Mouse (Mus musculus) midbrain, postnatal 0 days (tissue): Measurements from ENCODE around the gene Gar1. TPM values are rescaled to one million over a fixed set of nuclear protein-coding genes. Genes with fewer than 3 reads are reported as not detected.

Experiments
- ATAC-seq: fragments of 200-750 bp; cut with Nextera tagmentation; 2 replicates; pipeline ENCODE4 v1.8.0; 2017; ENCODE audit warnings: moderate number of reproducible peaks, mild to moderate bottlenecking, moderate TSS enrichment, moderate library complexity; ENCODE audit not compliant: low FRiP score
- DNase-seq: peaks from one replicate; pipeline ENCODE4 v3.0.0-alpha.2; 2015; ENCODE audit warnings: low spot score
- H3K27ac ChIP-seq: fragments of 300-500 bp; sonication (generic); 2 replicates; pipeline ENCODE4 v1.5.1; 2014; ENCODE audit warnings: low read depth, mild to moderate bottlenecking, low read length, mixed read lengths
- H3K27me3 ChIP-seq: fragments of 300-500 bp; sonication (generic); 2 replicates; pipeline ENCODE4 v1.6.1; 2014; ENCODE audit warnings: low read length, control low read depth, mixed read lengths; ENCODE audit not compliant: insufficient read depth
- H3K36me3 ChIP-seq: fragments of 300-500 bp; sonication (generic); 2 replicates; pipeline ENCODE4 v1.6.1; 2014; ENCODE audit warnings: low read length, control low read depth, mixed read lengths; ENCODE audit not compliant: insufficient read depth
- H3K4me1 ChIP-seq: fragments of 300-500 bp; sonication (generic); 2 replicates; pipeline ENCODE4 v1.6.1; 2014; ENCODE audit warnings: mild to moderate bottlenecking, control low read depth, antibody characterized with exemption, low read length, mixed read lengths; ENCODE audit not compliant: insufficient read depth
- H3K4me2 ChIP-seq: fragments of 300-500 bp; sonication (generic); 2 replicates; pipeline ENCODE4 v1.6.1; 2014; ENCODE audit warnings: low read depth, mild to moderate bottlenecking, low read length, mixed read lengths; ENCODE audit not compliant: poor library complexity, severe bottlenecking
- H3K4me3 ChIP-seq: fragments of 300-500 bp; sonication (generic); 2 replicates; pipeline ENCODE4 v1.5.1; 2014; ENCODE audit warnings: low read depth, mild to moderate bottlenecking, low read length, moderate library complexity
- H3K9ac ChIP-seq: fragments of 300-500 bp; sonication (generic); replicated peaks from 2 replicates; pipeline ENCODE4 v1.6.1; 2014; ENCODE audit warnings: mild to moderate bottlenecking, low read length, moderate library complexity, mixed read lengths; ENCODE audit not compliant: poor library complexity, severe bottlenecking
- H3K9me3 ChIP-seq: fragments of 300-500 bp; sonication (generic); 2 replicates; pipeline ENCODE4 v1.6.1; 2016; ENCODE audit warnings: low read length, control low read depth
- CTCF ChIP-seq: IDR thresholded peaks from 2 replicates; pipeline ENCODE4 v1.5.1; 2016; ENCODE audit warnings: antibody characterized with exemption, mild to moderate bottlenecking
- WGBS: fragments of 180-500 bp; shearing (Covaris S2); extraction: QIAGEN DNeasy Blood & Tissue Kit; methylation state at CpG from one replicate; pipeline ENCODE4 v1.1.7; 2014; 5-methylcytosine and 5-hydroxymethylcytosine counted together
- polyA plus RNA-seq: library from polyadenylated mRNA; unstranded; fragments of >200 nt; fragmentation: Nextera tagmentation; extraction: Ambion mirVana; gene quantifications from 2 replicates; pipeline ENCODE4 v1.2.1, GENCODE M21; 2015
- total RNA-seq: library from RNA; depleted of rRNA; stranded (reverse); fragments of >200 nt; gene quantifications from 2 replicates; pipeline ENCODE4 v1.2.3, GENCODE M21; 2014; rRNA removed

Gene Gar1
- total and polyA plus RNA-seq, 2 experiments from 2014 or later, result 1.9 to 32.6 TPM

GRCm38 (mm10) chr3:129799011-129799410 is 32.2 kb downstream of the Gar1 start:
- no peaks in the 10 kb centered on the region for H3K36me3 ChIP-seq
- no peak for DNase-seq
- H3K9me3 ChIP-seq, result no peaks in the 10 kb centered on the region
- no peak overlapping the region for H3K4me3 ChIP-seq
- no peak overlapping the region for H3K9ac ChIP-seq
- WGBS, result 79% methylated on average over 2 of the region's 2 CpGs
- H3K4me1 ChIP-seq, result no peaks in the 10 kb centered on the region
- no peak overlapping the region for H3K27ac ChIP-seq
- H3K4me2 ChIP-seq, result no peak overlapping the region
- H3K27me3 ChIP-seq, result no peaks in the 10 kb centered on the region
- ATAC-seq, result no peak
- TF ChIP-seq CTCF, result no peak

- DNase-seq (no peak), ATAC-seq (no peak; the same call in 1 of the 2 replicates)
- Histone ChIP-seq H3K36me3 (no peaks in the 10 kb centered on the region), H3K4me3 (no peak overlapping the region), H3K9me3 (no peaks in the 10 kb centered on the region), H3K27me3 (no peaks in the 10 kb centered on the region), H3K27ac (no peak overlapping the region), H3K4me1 (no peaks in the 10 kb centered on the region), H3K4me2 (no peak overlapping the region), H3K9ac (no peak overlapping the region)
- WGBS, result 83% methylated on average over 11 of the region's 11 CpGs
- TF ChIP-seq CTCF, result no peak
These were observed 32.6 kb downstream of the Gar1 start for GRCm38 (mm10) chr3:129798551-129798950.

DNA sequence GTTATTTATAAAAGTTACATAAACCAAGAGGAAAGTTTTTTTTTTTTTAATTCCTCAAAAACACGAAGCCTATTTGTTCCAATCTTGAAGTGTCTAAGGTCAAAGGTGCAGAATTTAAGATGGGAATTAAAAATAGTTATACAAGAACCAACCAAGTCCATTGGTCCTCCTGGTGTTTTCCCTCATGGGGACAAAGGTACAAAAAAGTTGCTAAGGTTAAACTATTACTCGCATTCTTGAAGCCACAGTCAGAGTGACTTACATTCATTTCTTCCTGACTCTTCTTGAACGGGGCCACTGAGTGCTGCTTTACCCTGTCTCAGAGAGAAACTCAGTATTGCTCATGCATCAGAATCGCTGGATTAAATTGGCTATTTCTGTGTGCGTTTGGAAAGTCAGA is 33.9 kb downstream of the Gar1 start:
- Histone ChIP-seq H3K4me1 (no peaks in the 10 kb centered on the region), H3K9ac (no peak overlapping the region), H3K36me3 (no peaks in the 10 kb centered on the region), H3K27me3 (no peaks in the 10 kb centered on the region), H3K9me3 (no peaks in the 10 kb centered on the region), H3K4me3 (no peak overlapping the region), H3K4me2 (no peak overlapping the region), H3K27ac (no peak overlapping the region)
- no peak for TF ChIP-seq CTCF
- 80% methylated on average over 5 of the region's 5 CpGs for whole genome bisulfite sequencing
- DNase-seq (no peak), ATAC-seq (no peak)

- H3K4me2 ChIP-seq, result no peak overlapping the region
- 93% methylated on average over 5 of the region's 5 CpGs for WGBS
- no peaks in the 10 kb centered on the region for H3K36me3 ChIP-seq
- H3K9me3 ChIP-seq, result no peaks in the 10 kb centered on the region
- no peaks in the 10 kb centered on the region for H3K4me1 ChIP-seq
- no peak for DNase-seq
- ATAC-seq, result no peak
- no peak overlapping the region for H3K4me3 ChIP-seq
- no peaks in the 10 kb centered on the region for H3K27me3 ChIP-seq
- no peak overlapping the region for H3K9ac ChIP-seq
- no peak overlapping the region for H3K27ac ChIP-seq
- TF ChIP-seq CTCF, result no peak
These were observed 37.4 kb downstream of the Gar1 start for GRCm38 (mm10) chr3:129793801-129794200.

DNA sequence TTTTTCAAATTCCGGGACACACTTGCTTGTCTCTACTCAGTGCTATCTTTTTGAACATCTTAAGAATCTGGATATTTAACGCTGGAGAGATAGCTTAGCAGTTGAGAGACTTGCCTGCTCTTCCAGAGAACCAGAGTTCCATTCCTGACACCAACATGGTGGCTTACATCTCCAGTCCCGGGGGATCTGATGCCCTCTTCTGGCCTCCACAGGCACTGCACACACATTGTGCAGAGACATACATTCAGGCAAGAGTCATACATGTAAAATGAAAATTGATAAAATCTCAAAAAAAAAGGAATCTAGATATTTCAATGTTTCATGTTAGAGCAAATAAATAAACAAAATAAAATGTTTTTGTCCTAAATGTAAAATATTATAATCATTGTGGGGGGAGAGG is 48.5 kb downstream of the Gar1 start:
- TF ChIP-seq CTCF, result no peak
- Histone ChIP-seq H3K9me3 (no peaks in the 10 kb centered on the region), H3K4me3 (no peak overlapping the region), H3K36me3 (no peaks in the 10 kb centered on the region), H3K4me1 (no peaks in the 10 kb centered on the region), H3K9ac (no peak overlapping the region), H3K27me3 (no peaks in the 10 kb centered on the region), H3K27ac (no peak overlapping the region), H3K4me2 (no peak overlapping the region)
- ATAC-seq (no peak), DNase-seq (no peak)
- WGBS, result 95% methylated on average over 3 of the region's 3 CpGs

- DNase-seq, result no peak
- Histone ChIP-seq H3K27me3 (no peaks in the 10 kb centered on the region), H3K9ac (no peak overlapping the region), H3K4me2 (no peak overlapping the region), H3K36me3 (no peaks in the 10 kb centered on the region), H3K4me3 (no peak overlapping the region), H3K4me1 (no peaks in the 10 kb centered on the region), H3K27ac (no peak overlapping the region), H3K9me3 (no peaks in the 10 kb centered on the region)
- TF ChIP-seq CTCF, result no peak
- ATAC-seq, result no peak
- 17% methylated on average over 10 of the region's 10 CpGs for WGBS
These were observed 49.8 kb downstream of the Gar1 start for GRCm38 (mm10) chr3:129781435-129781834.

Other genes with a start within 250 kb of the Gar1 start
- gene Egf, start 76.1 kb downstream of the Gar1 start, total RNA-seq, result 1.3 and 2.3 TPM in 2 replicates
- 0.94 and 1.2 TPM in 2 replicates for gene Egf, start 76.1 kb downstream of the Gar1 start, polyA plus RNA-seq
- not detected in 2 replicates for gene Lrit3, start 27.4 kb downstream of the Gar1 start, total RNA-seq
- gene Lrit3, start 27.4 kb downstream of the Gar1 start, polyA plus RNA-seq, result not detected in 2 replicates
- 1.1 and 1.2 TPM in 2 replicates for gene Rrh, start 8.8 kb downstream of the Gar1 start, total RNA-seq
- gene Rrh, start 8.8 kb downstream of the Gar1 start, polyA plus RNA-seq, result 0.36 TPM in 1 of 2 replicates, not detected in the other
- 1.2 TPM in 1 of 2 replicates, not detected in the other for gene Cfi, start 4.5 kb upstream of the Gar1 start, total RNA-seq
- 0.33 and 0.42 TPM in 2 replicates for gene Cfi, start 4.5 kb upstream of the Gar1 start, polyA plus RNA-seq
- 22.1 and 45.9 TPM in 2 replicates for gene Pla2g12a, start 47.2 kb upstream of the Gar1 start, total RNA-seq
- 55.4 and 55.6 TPM in 2 replicates for gene Pla2g12a, start 47.2 kb upstream of the Gar1 start, polyA plus RNA-seq
- 6.7 and 7.0 TPM in 2 replicates for gene Casp6, start 70.0 kb upstream of the Gar1 start, total RNA-seq
- gene Casp6, start 70.0 kb upstream of the Gar1 start, polyA plus RNA-seq, result 13.2 and 13.4 TPM in 2 replicates
- gene Mcub, start 138.8 kb upstream of the Gar1 start, total RNA-seq, result 6.0 and 6.7 TPM in 2 replicates
- 6.4 and 6.9 TPM in 2 replicates for gene Mcub, start 138.8 kb upstream of the Gar1 start, polyA plus RNA-seq
- 39.7 and 43.2 TPM in 2 replicates for gene Sec24b, start 230.2 kb upstream of the Gar1 start, total RNA-seq
- gene Sec24b, start 230.2 kb upstream of the Gar1 start, polyA plus RNA-seq, result 27.3 and 29.1 TPM in 2 replicates